Mouse (Mus musculus): ENCODE data around the gene Sipa1.

- no peak for TF ChIP-seq CTCF (IDR thresholded peaks at IDR 0.05; ENCODE audit: extremely low read depth, insufficient read depth, insufficient read length, insufficient replicate concordance)
- TF ChIP-seq POLR2A (IDR thresholded peaks at IDR 0.05; ENCODE audit: low read depth, low read length), result no peak
Observed at GRCm38 (mm10) chr19:5652570-5652969, 10.9 kb downstream of the Sipa1 start.
